Mouse (Mus musculus) lung, postnatal 0 days (tissue): ENCODE measurements around the gene Clns1a.

Experiments
- CTCF ChIP-seq: IDR thresholded peaks from 2 replicates; pipeline ENCODE4 v1.5.1; 2016; ENCODE audit warnings: antibody characterized with exemption, mild to moderate bottlenecking
- EP300 ChIP-seq: IDR thresholded peaks from 2 replicates; pipeline ENCODE4 v1.6.1; 2016; ENCODE audit warnings: antibody characterized with exemption, mild to moderate bottlenecking, control low read depth

DNA sequence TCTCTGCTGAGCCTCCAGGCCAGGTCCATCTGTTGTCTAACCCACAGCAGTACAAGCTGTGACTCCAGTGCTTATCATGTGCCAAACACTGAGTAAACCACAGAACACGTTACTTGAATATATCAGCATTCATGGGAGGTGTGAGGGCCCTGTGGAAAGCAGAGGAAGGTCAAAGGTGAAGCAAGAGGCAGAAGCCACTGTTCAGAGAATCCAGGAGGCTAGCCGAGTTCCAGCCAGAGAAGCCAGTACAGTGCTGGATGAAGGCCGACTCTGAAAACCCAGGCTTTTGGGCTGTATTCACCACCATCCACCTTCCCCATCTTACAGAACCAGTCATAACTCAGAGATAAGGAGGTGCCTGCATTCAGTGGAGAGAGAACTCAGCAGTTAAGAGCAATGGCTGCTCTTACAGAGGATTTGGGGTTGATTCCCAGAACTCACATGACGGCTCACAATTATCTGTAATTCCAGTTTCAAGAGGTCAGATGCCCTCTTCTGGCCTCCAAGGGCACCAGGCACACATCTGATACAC is 50.8 kb downstream of the Clns1a start:
- TF ChIP-seq CTCF: no peak
- TF ChIP-seq EP300: no peak
